In the genomic region with DNA sequence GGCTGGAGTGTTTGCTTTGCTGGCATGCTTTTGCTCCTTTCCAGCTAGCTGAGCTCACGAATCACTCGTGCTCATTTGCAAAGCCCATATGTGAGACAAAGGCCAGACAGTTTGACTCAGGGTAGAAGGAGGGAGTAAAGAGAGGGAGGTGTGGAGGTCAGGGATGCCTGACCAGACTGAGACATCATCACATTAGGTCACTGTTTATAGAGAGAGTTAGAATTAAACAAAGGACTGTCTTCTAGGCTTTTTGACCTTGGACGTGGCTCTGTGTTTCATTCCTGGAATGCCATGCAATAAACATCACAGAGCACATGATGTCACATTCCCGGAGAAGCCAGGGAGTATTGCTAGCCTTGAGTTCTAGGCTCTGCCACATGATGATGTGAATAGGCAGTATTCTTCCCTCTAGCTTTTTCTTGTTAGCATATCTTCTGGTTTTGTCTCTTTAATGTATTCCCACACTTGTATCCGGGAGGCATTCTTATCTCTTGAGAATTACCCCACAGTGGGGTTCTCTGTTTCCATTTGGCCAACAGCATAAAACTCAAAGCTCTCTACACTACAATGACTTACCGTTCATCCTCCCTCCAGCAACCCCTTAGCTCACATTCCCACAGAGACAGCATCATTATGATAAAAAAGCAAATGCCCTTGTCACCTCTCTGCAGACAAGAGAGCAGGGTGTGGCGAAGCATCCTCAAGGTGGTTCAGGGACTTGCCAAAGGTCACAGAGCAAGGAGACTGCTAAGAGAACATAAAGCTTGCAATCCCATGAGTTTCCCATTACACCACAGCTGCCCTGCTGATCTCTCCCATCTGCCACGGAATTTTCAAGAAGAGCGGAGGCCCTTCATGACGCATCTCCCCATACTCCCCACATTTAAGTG, we compare ENCODE assay signal across 10 mouse cellular contexts.
A peak's percentile ranks its signal among the peaks of the same experiment; 100 is the strongest.
DNase-seq lines count a peak whose midpoint lies in the region; ATAC-seq and TF ChIP-seq lines count a peak whose summit lies in the region.
"Had no signal": no experiment of that assay in that cellular context is flagged by ENCODE, and none has a peak within 500 bp of the region (broad histone marks: within the 10 kb centered on the region; RNA-seq: fewer than 3 reads in every experiment).

No protein-coding gene starts in this region.

- peak; percentile 67 for ATAC-seq in heart, embryonic 16.5 days (replicated peaks; ENCODE audit: extremely low read depth, insufficient read depth, low FRiP score)
- peak; percentile 95 for ATAC-seq in Patski
- ATAC-seq in midbrain, embryonic 13.5 days, result no peak

- no peaks in the 10 kb centered on the region for H3K79me2 ChIP-seq in heart, adult 2 months (replicated peaks; ENCODE audit: control insufficient read depth, insufficient read depth, low read length)

- no peaks in the 10 kb centered on the region for H3K27me3 ChIP-seq in heart, embryonic 16.5 days (ENCODE audit: control insufficient read depth, insufficient read depth, low read length)
- H3K27me3 ChIP-seq in heart, adult 2 months (ENCODE audit: control insufficient read depth, insufficient read depth, low read length), result no peaks in the 10 kb centered on the region
- no peaks in the 10 kb centered on the region for H3K27me3 ChIP-seq in Patski
- H3K27me3 ChIP-seq in midbrain, embryonic 13.5 days, result peaks cover 14% of the 10 kb centered on the region

- intact Hi-C loops in heart, adult 2 months (cut with DNase I), result no loop called here

- H3K4me3 ChIP-seq in heart, embryonic 16.5 days (ENCODE audit: low read length), result no peak overlapping the region
- no peak overlapping the region for H3K4me3 ChIP-seq in heart, adult 2 months
- H3K4me3 ChIP-seq in midbrain, embryonic 13.5 days (replicated peaks), result no peak overlapping the region
- H3K4me3 ChIP-seq: myocyte had no signal

- no peaks in the 10 kb centered on the region for H3K36me3 ChIP-seq in heart, embryonic 16.5 days (ENCODE audit: control insufficient read depth, insufficient read depth)
- H3K36me3 ChIP-seq in heart, adult 2 months (ENCODE audit: control insufficient read depth, insufficient read depth, low read length), result no peaks in the 10 kb centered on the region
- no peaks in the 10 kb centered on the region for H3K36me3 ChIP-seq in midbrain, embryonic 13.5 days

- no peak for TF ChIP-seq CTCF in heart, adult 2 months (IDR thresholded peaks at IDR 0.05)
- no peak for TF ChIP-seq CTCF in Patski (IDR thresholded peaks at IDR 0.05)

- peak overlapping the region; percentile 77 for H3K27ac ChIP-seq in heart, embryonic 16.5 days (ENCODE audit: low read length)
- no peak overlapping the region for H3K27ac ChIP-seq in heart, adult 2 months
- no peak overlapping the region for H3K27ac ChIP-seq in midbrain, embryonic 13.5 days
- H3K27ac ChIP-seq: hindbrain, embryonic 14.5 days; macrophage had no signal

- no peak for DNase-seq in heart, adult 2 months
- DNase-seq in Patski (ENCODE audit: low read depth, low spot score), result peak; percentile 94
- peak; percentile 44 to 56 for DNase-seq in adrenal gland, postnatal 36 days
- peak; percentile 56 for DNase-seq in lung, postnatal 25 days (ENCODE audit: low spot score)
- no peak for DNase-seq in right cerebral cortex, adult 2 months (ENCODE audit: low spot score in 2 of 2)

- TF ChIP-seq POLR2A in heart, adult 2 months (IDR thresholded peaks at IDR 0.05; ENCODE audit: insufficient read depth, low read depth, low read length), result no peak

- H3K9me3 ChIP-seq in heart, embryonic 16.5 days (replicated peaks; ENCODE audit: control insufficient read depth, low read length), result 0 out of 2 replicates have a peak, but pooled peaks cover 7% of the 10 kb centered on the region
- 0 out of 2 replicates have a peak, but pooled peaks cover 4% of the 10 kb centered on the region for H3K9me3 ChIP-seq in midbrain, embryonic 13.5 days

- CTCF ChIA-PET in Patski (lab: Charles Lee), result interaction anchor here (1.4 kb wide), 1 partner anchor 647 kb away, joined by 3 read pairs; no protein-coding TSS in a partner anchor

- WGBS in heart, embryonic 16.5 days, result 48% methylated on average over 10 of the region's 10 CpGs
- WGBS in heart, adult 2 months, result 56% methylated on average over 10 of the region's 10 CpGs
- WGBS in midbrain, embryonic 13.5 days, result 71% methylated on average over 10 of the region's 10 CpGs

- in situ Hi-C loops in Patski (cut with MboI; ENCODE audit: low pct_unique_long_range_greater_than_20kb), result loop anchor here (5.0 to 10.0 kb wide), 2 partner anchors 224 to 311 kb away; no protein-coding TSS in a partner anchor

- POLR2A ChIA-PET in Patski (lab: Charles Lee), result no interaction called here

- H3K4me2 ChIP-seq in heart, embryonic 16.5 days (ENCODE audit: low read depth, low read length), result no peak overlapping the region
- no peak overlapping the region for H3K4me2 ChIP-seq in midbrain, embryonic 13.5 days (replicated peaks)
- H3K4me2 ChIP-seq: hindbrain, embryonic 14.5 days had no signal

- H3K9ac ChIP-seq in heart, embryonic 16.5 days (ENCODE audit: low read length), result no peak overlapping the region
- H3K9ac ChIP-seq in heart, adult 2 months (ENCODE audit: low read depth, low read length), result no peak overlapping the region
- no peak overlapping the region for H3K9ac ChIP-seq in midbrain, embryonic 13.5 days (replicated peaks)
- H3K9ac ChIP-seq: hindbrain, embryonic 14.5 days had no signal

- peaks cover 16% of the 10 kb centered on the region for H3K4me1 ChIP-seq in heart, embryonic 16.5 days (ENCODE audit: control insufficient read depth, insufficient read depth, low read length)
- no peaks in the 10 kb centered on the region for H3K4me1 ChIP-seq in heart, adult 2 months (ENCODE audit: control insufficient read depth, insufficient read depth, low read length)
- no peaks in the 10 kb centered on the region for H3K4me1 ChIP-seq in midbrain, embryonic 13.5 days (replicated peaks)

- TF ChIP-seq EP300 in heart, adult 2 months (IDR thresholded peaks at IDR 0.05; ENCODE audit: insufficient read depth, low read depth, low read length), result no peak

Comparison
In these comparisons a context has a peak if more than half of its experiments do, and no peak if none do; other contexts are left out.
1. DNase-seq: peak in Patski (single experiment), adrenal gland, postnatal 36 days (2 of 2) and lung, postnatal 25 days (single experiment); none in heart, adult 2 months (0 of 2) and right cerebral cortex, adult 2 months (0 of 2).